Mouse (Mus musculus): Measurements from ENCODE around the gene Adcy1. TPM values are rescaled to one million over a fixed set of nuclear protein-coding genes. Genes with fewer than 3 reads are reported as not detected.
"Not testable (repeated sequence)": the region's sequence is repeated elsewhere in the genome, so short reads cannot be mapped to it uniquely, and the experiment has no call there.

Adcy1 gene
- total RNA-seq, 2 experiments from 2014 or later, result not detected

- ATAC-seq (replicated peaks; ENCODE audit: poor library complexity, severe bottlenecking), result no peak
Measured at GRCm38 (mm10) chr11:7212126-7212798, 149.0 kb downstream of the Adcy1 start.

DNA sequence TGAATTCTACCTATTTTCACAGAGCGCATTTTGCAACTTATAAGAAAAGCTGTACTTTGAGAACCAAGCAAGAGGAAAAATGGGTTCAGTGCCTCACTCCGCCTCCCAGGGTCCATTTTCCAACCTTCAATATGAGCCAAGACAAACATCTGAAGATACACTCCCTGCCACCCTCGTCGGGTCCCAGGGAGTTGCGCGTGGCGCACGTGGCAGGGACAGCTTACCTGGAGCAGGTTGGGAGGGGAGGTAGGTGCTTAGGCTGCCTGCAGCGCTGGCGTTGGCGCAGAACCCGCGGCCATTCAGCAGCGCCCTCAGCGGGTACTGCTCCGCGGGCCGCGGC lies 149.8 kb downstream of the Adcy1 start:
- ATAC-seq (replicated peaks; ENCODE audit: poor library complexity, severe bottlenecking), result no peak

GRCm38 (mm10) chr11:7213501-7214341 lies 150.4 kb downstream of the Adcy1 start, which contains the start of gene Igfbp3:
Gene Igfbp3, minus strand, starts transcription at chr11:7213923.
- peak; percentile 33; the same call in 1 of the 2 replicates for ATAC-seq (replicated peaks; ENCODE audit: poor library complexity, severe bottlenecking)

DNA sequence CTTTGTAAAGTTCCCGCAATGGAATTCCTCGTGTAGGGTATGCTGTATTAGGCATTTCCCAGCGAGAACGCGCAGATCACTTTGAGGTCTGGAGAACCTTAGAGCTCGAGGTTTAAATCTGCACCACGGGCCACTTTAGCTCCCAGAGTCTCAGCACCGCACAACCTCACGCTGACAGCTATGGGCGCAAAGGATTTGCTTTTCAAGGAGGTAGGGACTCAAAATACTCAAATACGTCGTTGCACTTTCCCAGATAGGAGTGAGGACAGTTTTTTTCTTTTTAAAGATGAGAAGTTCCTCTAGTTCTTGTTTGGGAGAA lies 151.0 kb downstream of the Adcy1 start:
- no peak for ATAC-seq (replicated peaks; ENCODE audit: poor library complexity, severe bottlenecking)

- no peak for ATAC-seq (replicated peaks; ENCODE audit: poor library complexity, severe bottlenecking)
Measured at GRCm38 (mm10) chr11:7214761-7215160, 151.5 kb downstream of the Adcy1 start.

DNA sequence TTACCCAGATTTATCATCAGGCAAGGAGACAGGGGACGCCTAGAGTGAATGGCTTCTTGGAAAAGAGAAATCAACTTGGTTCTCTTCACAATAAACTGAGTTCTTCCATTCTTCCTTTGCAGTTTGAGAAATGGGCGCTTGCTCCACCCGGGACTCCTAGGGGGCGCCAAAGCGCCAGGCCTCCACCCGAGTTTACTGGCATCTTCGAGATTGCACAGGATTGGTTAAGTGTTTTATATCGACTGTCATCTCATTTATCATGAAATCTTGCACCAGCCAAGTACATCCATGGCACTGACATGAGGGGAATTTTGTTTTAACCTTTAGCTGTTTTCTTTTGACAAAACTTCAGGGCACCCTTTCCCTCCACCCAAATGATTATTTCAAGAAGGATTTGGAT lies 152.4 kb downstream of the Adcy1 start:
- no peak for ATAC-seq (replicated peaks; ENCODE audit: poor library complexity, severe bottlenecking)

DNA sequence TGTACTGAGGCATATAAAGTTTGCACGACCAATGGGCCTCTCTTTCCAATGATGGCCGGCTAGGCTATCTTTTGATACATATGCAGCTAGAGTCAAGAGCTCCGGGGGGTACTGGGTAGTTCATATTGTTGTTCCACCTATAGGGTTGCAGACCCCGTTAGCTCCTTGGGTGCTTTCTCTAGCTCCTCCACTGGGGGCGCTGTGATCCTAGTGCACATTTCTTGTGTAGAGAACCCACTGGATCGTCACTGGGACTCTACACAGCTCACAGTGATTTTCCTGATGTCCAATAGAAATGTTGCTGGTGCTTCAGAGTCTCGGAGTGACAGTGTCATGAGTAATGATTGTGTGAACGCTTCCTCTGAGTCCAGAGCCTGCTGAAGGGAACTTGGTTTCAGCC lies 158.5 kb downstream of the Adcy1 start:
- not testable (repeated sequence) for ATAC-seq (replicated peaks; ENCODE audit: poor library complexity, severe bottlenecking)

DNA sequence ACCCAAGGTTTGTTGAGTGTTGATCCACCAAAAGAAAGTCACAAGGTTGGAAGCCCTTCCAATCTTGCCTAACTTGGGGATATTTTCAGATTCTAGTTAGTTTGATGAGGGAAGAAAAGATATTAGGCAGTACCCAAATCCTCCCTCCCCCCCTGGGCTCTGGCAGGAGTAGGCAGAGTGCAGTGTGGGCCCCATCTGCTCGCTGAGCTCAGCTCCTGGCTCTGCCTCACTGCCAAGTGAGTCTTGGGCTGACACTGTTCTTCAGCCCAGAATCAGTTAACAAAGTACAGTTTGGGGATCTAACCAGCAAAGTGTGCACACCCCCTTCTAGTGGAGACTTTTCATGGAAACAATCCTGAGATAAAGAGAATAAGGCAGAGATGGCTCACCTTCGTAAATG lies 162.9 kb downstream of the Adcy1 start:
- no peak for ATAC-seq (replicated peaks; ENCODE audit: poor library complexity, severe bottlenecking)

DNA sequence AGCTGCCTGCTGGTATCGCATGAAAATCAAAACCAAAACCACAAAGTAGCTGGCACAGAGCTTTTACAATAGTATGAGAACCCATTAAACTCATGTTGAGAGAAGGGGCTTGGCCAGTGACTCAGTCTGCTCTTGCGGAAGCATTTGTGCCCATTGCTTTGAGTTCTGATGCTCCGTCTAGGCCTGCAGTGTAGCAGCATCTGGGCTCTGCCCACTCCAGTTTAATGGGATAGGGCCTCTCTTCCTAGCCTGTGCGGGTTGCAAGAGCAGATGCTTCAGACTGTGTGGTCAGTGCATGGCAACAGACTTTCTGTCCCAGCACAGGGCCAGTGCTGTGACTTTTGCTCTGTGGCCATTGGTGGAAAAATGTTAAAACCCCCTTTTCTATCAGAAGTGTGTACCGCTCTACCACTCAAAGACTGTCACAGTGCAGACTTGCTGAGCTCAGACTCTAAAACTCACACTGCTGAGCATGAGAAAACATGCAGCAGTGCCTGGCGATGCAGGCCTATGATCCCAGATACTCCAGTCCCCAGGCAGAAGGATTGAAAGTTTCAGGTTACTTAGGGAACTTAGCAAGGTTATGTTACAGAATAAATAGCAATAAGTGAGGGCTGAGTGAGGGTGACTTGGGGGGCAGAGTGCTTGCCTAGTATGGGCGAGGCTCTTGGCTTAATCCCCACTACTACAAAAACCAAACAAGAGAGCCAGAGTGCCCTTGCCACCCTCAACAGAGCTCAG lies 163.7 kb downstream of the Adcy1 start:
- ATAC-seq (replicated peaks; ENCODE audit: poor library complexity, severe bottlenecking), result no peak

DNA sequence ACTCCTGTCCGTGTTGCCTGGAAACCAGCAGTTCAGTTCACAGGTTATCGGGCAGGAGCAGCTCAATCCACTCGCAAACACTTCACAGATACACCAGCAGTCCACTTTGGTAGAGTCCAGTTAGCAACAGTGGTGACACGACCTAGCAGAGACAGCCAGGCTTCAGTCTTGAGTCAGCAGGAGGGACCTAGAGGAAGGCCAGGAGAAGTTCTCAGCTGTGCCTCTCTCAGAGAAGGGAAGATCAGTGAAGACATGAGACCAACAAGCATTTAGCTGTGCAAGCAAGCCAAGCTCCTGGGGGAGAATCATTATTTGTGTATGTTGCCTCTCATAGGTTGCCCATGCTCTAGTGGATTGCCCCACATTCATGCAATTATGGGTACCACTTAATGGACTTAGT lies 164.8 kb downstream of the Adcy1 start:
- no peak for ATAC-seq (replicated peaks; ENCODE audit: poor library complexity, severe bottlenecking)

Other genes starting within 250 kb of the Adcy1 start
- not detected in 2 replicates for gene Gm11983, start 225.8 kb upstream of the Adcy1 start, total RNA-seq (2014; fragmentation: Nextera tagmentation)
- not detected in 2 replicates for gene Gm11983, start 225.8 kb upstream of the Adcy1 start, total RNA-seq (2017)
- not detected in 2 replicates for gene Gm11985, start 125.1 kb downstream of the Adcy1 start, total RNA-seq (2014; fragmentation: Nextera tagmentation)
- gene Gm11985, start 125.1 kb downstream of the Adcy1 start, total RNA-seq (2017), result not detected in 2 replicates
- gene Igfbp1, start 134.3 kb downstream of the Adcy1 start, total RNA-seq (2014; fragmentation: Nextera tagmentation), result not detected in 2 replicates
- not detected in 2 replicates for gene Igfbp1, start 134.3 kb downstream of the Adcy1 start, total RNA-seq (2017)
- not detected in 2 replicates for gene Igfbp3, start 150.4 kb downstream of the Adcy1 start, total RNA-seq (2014; fragmentation: Nextera tagmentation)
- not detected in 2 replicates for gene Igfbp3, start 150.4 kb downstream of the Adcy1 start, total RNA-seq (2017)

All from granulocyte monocyte progenitor cell, adult 5-6 weeks (primary cell).